Mouse (Mus musculus): ENCODE measurements at regions not wholly inside any gene's neighbourhood (a gene's known extent, or its start where the extent isn't known, plus 50 kb on each side); places are given as distances from the start of the nearest gene placed in this dataset.

DNA sequence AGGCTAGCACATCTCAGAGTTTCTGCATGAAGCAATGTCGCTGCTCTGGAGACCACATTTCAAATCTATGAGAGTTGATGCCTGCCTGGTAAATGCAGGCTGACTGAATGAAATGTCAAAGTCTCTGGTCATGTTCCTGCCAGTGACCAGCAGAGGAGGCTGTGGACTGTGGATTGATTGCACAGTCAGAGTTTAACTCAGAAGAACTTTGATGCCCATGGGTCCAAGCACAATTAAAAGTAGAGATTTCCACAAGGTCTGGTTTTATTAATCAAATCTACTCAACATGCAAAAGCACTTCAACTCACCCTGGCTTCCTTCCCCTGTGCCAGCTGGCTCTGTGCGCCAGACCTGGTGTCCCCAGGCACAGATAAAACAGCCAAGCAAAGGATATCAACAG, 81.3 kb downstream of the Hsd17b3 start:
- Histone ChIP-seq H3K36me3 (no peaks in the 10 kb centered on the region), H3K4me3 (replicated peaks) (no peak overlapping the region), H3K27me3 (no peaks in the 10 kb centered on the region), H3K9me3 (replicated peaks) (no peaks in the 10 kb centered on the region), H3K27ac (no peak overlapping the region), H3K9ac (no peak overlapping the region), H3K4me2 (no peak overlapping the region), H3K4me1 (peaks cover 14% of the 10 kb centered on the region)
- no peak for ATAC-seq (replicated peaks; ENCODE audit: low FRiP score)
- 79% methylated on average over 2 of the region's 2 CpGs for WGBS

DNA sequence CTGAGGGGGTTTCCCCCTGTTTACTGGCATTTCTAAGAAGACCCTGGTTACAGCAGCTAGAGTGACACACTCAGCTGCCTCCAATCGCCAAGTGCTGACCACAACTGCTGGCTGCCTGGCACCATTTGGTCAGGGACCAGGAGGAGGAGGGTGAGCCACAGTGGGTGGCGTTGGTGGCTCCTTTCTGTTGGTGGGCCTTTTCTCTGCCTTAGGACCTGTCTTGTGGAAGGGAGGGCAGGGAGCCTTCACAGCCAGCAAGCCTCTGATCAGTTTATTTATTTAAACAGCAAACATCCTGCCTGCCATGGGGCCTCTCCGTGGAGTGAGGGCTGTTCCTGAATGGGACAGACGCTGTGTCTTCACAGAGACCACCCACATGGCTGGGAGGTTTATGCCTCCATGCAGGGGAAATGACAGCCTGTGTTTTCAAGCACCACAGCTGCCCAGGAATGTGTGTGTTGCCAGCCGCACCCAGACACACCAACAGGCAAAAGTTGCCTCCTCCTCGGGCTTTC, 86.0 kb downstream of the Hsd17b3 start:
- Histone ChIP-seq H3K27me3 (no peaks in the 10 kb centered on the region), H3K9ac (no peak overlapping the region), H3K27ac (peak overlapping the region; percentile 64), H3K4me3 (replicated peaks) (no peak overlapping the region), H3K9me3 (replicated peaks) (no peaks in the 10 kb centered on the region), H3K4me2 (no peak overlapping the region), H3K36me3 (no peaks in the 10 kb centered on the region), H3K4me1 (peaks cover 19% of the 10 kb centered on the region)
- WGBS, result 7% methylated on average over 6 of the region's 6 CpGs
- peak; percentile 85 for ATAC-seq (replicated peaks; ENCODE audit: low FRiP score)

DNA sequence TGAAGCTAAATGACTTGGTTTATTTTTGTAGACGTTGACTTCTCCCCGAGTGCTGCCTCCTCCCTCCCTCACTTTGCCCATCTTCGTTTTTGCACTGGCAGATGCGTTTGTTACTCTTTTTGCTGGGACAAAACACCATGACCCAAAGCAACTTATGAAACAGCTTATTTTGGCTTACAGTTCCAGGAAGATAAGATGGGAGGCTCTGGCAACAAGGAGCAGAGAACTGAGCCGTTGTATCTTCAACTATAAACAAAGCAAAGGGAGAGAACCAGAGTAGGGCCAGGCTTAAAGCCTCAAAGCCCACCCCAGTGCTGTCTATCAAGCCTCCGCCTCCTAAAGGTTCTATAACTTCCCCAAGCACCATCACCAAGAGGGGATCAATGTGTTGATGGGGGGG, 88.7 kb downstream of the Hsd17b3 start:
- no peak for ATAC-seq (replicated peaks; ENCODE audit: low FRiP score)
- Histone ChIP-seq H3K27me3 (no peaks in the 10 kb centered on the region), H3K9me3 (replicated peaks) (no peaks in the 10 kb centered on the region), H3K36me3 (no peaks in the 10 kb centered on the region), H3K4me3 (replicated peaks) (no peak overlapping the region), H3K27ac (no peak overlapping the region), H3K4me2 (no peak overlapping the region), H3K9ac (no peak overlapping the region), H3K4me1 (peaks cover 19% of the 10 kb centered on the region)
- WGBS, result 52% methylated on average over 6 of the region's 6 CpGs

DNA sequence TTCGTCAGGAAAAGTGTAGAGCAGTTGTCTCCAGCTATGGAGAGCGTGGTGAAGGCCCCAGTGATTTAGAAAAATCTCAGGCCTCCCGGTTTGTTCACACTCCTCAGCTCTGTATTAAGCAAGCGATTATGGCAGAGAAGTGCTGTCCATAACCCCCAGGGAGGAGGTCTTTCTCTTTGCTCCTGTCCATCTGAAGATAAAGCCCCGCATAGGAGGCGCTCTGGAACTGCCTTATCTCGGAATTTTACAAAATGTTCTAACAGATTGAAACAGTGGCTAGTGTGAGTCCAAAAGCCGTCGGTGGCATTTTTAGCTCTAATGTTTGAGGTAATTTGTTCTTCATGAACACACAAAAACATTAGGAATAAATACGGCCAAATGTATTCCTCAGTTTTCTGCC, 90.4 kb downstream of the Hsd17b3 start:
- Histone ChIP-seq H3K27ac (no peak overlapping the region), H3K36me3 (no peaks in the 10 kb centered on the region), H3K27me3 (no peaks in the 10 kb centered on the region), H3K9me3 (replicated peaks) (no peaks in the 10 kb centered on the region), H3K9ac (no peak overlapping the region), H3K4me2 (no peak overlapping the region), H3K4me3 (replicated peaks) (no peak overlapping the region), H3K4me1 (peaks cover 14% of the 10 kb centered on the region)
- WGBS, result 77% methylated on average over 10 of the region's 10 CpGs
- ATAC-seq (replicated peaks; ENCODE audit: low FRiP score), result no peak

DNA sequence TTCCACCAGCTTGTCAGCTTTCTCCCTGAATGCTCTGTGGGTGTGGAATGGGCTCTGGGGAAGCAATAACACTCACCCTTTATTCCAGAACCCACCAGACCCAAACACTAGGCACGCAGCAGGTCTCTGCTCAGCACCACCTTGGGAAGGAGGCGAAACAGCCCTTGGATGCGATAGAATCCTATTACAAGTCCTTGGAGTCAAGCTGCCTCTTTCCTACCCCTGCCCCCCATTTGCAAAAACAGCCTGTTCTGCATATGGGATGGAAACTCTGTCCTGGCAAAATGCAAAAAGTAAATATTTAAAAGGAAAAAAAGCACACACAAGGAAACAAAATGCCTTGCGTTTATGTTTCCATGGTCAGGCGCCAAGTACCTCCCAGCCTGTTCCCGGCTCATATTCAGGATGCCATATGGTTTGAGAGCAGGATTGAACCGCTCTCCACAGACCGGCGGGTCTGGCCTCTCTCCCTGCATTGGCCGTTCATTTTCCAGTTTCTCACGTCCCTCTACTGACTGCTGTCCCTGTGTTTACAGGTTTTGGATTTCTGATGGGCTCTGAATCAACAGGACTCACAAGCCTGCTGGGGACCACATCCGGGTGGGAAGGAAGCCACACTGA, 95.1 kb downstream of the Hsd17b3 start:
- no peaks in the 10 kb centered on the region for H3K9me3 ChIP-seq (replicated peaks)
- H3K27me3 ChIP-seq, result no peaks in the 10 kb centered on the region
- WGBS, result 65% methylated on average over 12 of the region's 12 CpGs
- no peak overlapping the region for H3K4me3 ChIP-seq (replicated peaks)
- H3K4me1 ChIP-seq, result peaks cover 15% of the 10 kb centered on the region
- H3K4me2 ChIP-seq, result no peak overlapping the region
- ATAC-seq (replicated peaks; ENCODE audit: low FRiP score), result no peak
- no peak overlapping the region for H3K9ac ChIP-seq
- no peak overlapping the region for H3K27ac ChIP-seq
- H3K36me3 ChIP-seq, result no peaks in the 10 kb centered on the region

DNA sequence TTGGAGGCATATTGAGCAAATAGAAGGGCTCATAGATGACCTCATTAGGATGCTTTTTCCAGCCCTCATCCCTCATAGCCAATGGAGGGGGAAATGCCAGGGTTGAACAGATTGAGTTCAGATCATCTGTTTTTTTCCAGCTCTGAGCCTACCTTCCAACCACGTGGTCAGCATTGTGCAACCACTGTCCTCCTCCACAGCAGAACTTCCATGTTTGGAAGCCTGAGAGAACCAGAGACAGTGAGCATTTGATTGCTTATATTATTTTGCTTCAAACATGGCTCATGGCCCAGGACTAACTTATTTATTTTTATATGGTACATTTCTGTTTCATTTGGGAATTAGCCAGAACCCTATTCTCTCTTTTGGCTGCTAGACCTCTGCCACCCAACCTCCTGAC, 96.0 kb downstream of the Hsd17b3 start:
- Histone ChIP-seq H3K4me3 (replicated peaks) (no peak overlapping the region), H3K9me3 (replicated peaks) (no peaks in the 10 kb centered on the region), H3K27me3 (no peaks in the 10 kb centered on the region), H3K9ac (no peak overlapping the region), H3K4me1 (peaks cover 17% of the 10 kb centered on the region), H3K27ac (no peak overlapping the region), H3K4me2 (no peak overlapping the region), H3K36me3 (no peaks in the 10 kb centered on the region)
- 63% methylated on average over 1 of the region's 1 CpGs for WGBS
- no peak for ATAC-seq (replicated peaks; ENCODE audit: low FRiP score)

DNA sequence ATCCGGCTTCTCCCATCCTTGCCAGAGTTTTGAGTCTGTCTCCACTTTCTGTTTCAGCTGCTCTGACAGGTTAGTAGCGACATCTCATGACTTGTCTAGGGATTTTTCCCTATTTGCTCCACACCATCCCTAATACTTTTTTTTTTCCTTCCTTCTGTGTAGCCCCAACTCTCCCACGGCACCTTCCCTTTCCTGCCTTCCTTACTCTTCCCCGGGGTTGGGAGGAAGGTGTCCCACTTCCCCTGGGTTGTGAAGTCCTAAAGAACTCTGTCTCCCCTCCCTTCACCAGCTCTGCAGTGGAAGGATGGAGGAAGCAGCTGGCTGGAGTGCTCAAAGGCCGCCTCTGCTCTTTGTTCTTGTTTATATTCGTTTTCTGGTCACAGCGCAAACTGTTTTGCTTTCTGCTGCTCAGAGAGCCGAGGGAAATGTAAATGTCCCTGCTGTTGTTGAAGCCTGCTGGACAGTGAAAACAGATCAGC, 98.5 kb downstream of the Hsd17b3 start:
- Histone ChIP-seq H3K36me3 (no peaks in the 10 kb centered on the region), H3K9me3 (replicated peaks) (no peaks in the 10 kb centered on the region), H3K27ac (peak overlapping the region; percentile 73), H3K4me2 (peak overlapping the region; percentile 48), H3K9ac (no peak overlapping the region), H3K27me3 (no peaks in the 10 kb centered on the region), H3K4me3 (replicated peaks) (no peak overlapping the region), H3K4me1 (peaks cover 36% of the 10 kb centered on the region)
- WGBS, result 10% methylated on average over 8 of the region's 8 CpGs
- ATAC-seq (replicated peaks; ENCODE audit: low FRiP score), result peak; percentile 47; the same call in 1 of the 2 replicates

DNA sequence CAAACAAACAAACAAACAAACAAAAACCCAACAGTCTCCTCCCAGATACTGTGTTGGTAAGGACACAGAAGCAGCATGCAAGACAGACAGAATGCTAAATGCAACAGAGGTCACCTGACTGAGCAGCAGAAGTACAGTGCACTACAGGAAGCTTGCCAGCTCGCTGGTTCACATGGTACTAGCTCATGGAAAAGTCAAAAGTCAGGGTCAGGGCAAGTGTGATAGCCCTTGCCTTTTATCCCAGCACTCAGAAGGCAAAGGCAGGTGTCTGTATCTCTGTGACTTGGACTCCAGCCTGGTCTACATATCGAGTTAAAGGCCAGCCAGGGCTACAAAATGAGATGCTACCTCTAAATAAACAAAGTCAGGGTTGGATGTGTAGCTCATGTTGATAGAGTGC, 99.3 kb downstream of the Hsd17b3 start:
- H3K27ac ChIP-seq, result 0 out of 2 replicates have a peak overlapping the region, but pooled peaks have one; percentile 73
- no peaks in the 10 kb centered on the region for H3K27me3 ChIP-seq
- H3K9ac ChIP-seq, result no peak overlapping the region
- peaks cover 42% of the 10 kb centered on the region for H3K4me1 ChIP-seq
- ATAC-seq (replicated peaks; ENCODE audit: low FRiP score), result no peak
- H3K36me3 ChIP-seq, result no peaks in the 10 kb centered on the region
- no peak overlapping the region for H3K4me3 ChIP-seq (replicated peaks)
- no peaks in the 10 kb centered on the region for H3K9me3 ChIP-seq (replicated peaks)
- 54% methylated on average over 2 of the region's 2 CpGs for WGBS
- no peak overlapping the region for H3K4me2 ChIP-seq

DNA sequence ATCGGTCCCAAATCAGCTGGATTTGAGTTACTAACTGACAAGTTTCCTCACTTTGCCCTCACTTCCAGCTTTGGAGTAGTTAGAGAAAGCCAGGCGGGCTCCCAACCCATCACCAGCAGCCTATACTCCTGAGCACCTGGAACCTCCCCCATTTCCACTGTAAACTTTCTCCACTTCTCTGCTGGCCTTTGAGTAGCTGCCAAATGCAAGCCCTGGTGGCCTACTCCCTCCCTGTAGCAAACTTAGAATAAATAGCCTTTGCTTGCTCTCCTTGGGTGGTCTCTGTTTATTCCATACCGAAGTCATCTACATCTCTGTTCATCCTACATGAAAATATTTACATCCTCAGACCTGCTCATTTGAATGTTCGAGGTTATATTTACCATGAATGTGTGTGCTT, 100.8 kb downstream of the Hsd17b3 start:
- H3K9me3 ChIP-seq (replicated peaks), result no peaks in the 10 kb centered on the region
- WGBS, result 63% methylated on average over 4 of the region's 4 CpGs
- H3K4me1 ChIP-seq, result peaks cover 42% of the 10 kb centered on the region
- H3K27ac ChIP-seq, result no peak overlapping the region
- no peak for ATAC-seq (replicated peaks; ENCODE audit: low FRiP score)
- no peaks in the 10 kb centered on the region for H3K36me3 ChIP-seq
- H3K27me3 ChIP-seq, result no peaks in the 10 kb centered on the region
- H3K4me2 ChIP-seq, result no peak overlapping the region
- no peak overlapping the region for H3K9ac ChIP-seq
- H3K4me3 ChIP-seq (replicated peaks), result no peak overlapping the region

DNA sequence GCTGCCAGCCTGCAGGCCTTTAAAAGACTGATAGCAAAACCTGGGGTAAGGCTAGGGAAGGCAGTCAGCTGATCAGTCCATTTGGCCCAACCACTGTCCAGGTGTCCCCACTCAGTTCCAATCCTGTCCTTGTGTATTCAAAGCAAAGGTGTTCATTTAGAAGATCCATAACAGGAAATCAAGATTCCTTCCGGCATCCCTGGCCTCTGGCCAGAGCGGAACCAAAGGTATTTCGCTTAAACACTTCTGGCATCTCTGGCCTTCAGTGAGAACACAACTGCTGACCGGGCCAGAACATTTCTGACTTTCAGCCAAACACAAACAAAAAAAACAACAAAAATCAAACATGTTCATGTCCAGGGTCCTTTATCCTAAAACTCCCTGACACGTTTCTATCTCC, 102.3 kb downstream of the Hsd17b3 start:
- no peaks in the 10 kb centered on the region for H3K36me3 ChIP-seq
- WGBS, result 72% methylated on average over 5 of the region's 5 CpGs
- H3K4me3 ChIP-seq (replicated peaks), result no peak overlapping the region
- no peak overlapping the region for H3K27ac ChIP-seq
- H3K9ac ChIP-seq, result no peak overlapping the region
- H3K9me3 ChIP-seq (replicated peaks), result no peaks in the 10 kb centered on the region
- H3K4me1 ChIP-seq, result peaks cover 42% of the 10 kb centered on the region
- no peak overlapping the region for H3K4me2 ChIP-seq
- no peaks in the 10 kb centered on the region for H3K27me3 ChIP-seq
- no peak for ATAC-seq (replicated peaks; ENCODE audit: low FRiP score)

DNA sequence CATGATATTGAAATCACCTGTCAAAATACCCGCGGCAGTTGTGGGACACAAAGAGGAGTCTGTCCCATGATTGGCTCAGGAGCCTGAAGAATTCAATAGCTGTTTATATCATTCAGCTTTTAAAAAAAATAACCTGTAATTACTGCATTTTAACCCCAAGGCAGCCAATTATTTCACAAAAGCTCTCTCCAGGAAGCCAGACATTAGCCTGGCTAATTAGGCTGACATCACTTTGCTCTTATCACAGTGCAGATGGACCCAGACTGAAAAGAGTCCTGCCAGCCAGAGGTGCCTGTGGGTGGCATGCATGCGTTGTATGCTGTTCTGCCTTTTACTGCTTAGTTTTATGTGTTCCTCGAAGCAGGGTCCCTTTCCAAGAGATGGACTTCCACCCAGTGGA, 103.4 kb downstream of the Hsd17b3 start:
- Histone ChIP-seq H3K4me3 (replicated peaks) (no peak overlapping the region), H3K4me1 (peaks cover 40% of the 10 kb centered on the region), H3K9me3 (replicated peaks) (no peaks in the 10 kb centered on the region), H3K4me2 (no peak overlapping the region), H3K27me3 (no peaks in the 10 kb centered on the region), H3K36me3 (no peaks in the 10 kb centered on the region), H3K9ac (no peak overlapping the region), H3K27ac (0 out of 2 replicates have a peak overlapping the region, but pooled peaks have one; percentile 18)
- 24% methylated on average over 4 of the region's 4 CpGs for WGBS
- no peak for ATAC-seq (replicated peaks; ENCODE audit: low FRiP score)

DNA sequence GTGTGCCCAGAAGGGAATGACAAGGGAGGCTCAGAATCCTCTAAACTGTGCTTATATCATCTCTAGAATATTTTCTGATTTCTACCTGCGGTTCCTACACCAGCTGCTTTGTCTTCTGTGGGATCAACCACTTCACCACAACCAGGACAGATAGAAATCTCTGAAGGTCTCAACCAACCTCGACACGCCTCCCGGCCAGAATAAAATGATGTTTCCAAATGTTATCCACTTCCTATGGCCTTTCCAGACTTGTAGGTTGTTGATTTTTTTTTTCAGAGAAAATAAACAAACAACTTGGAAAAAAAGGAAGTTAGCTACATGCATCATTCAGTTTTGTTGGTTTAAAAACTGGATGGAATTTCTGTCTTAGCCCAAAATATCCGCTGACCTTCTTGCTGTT, 103.9 kb downstream of the Hsd17b3 start:
- Histone ChIP-seq H3K27ac (0 out of 2 replicates have a peak overlapping the region, but pooled peaks have one; percentile 18), H3K4me1 (peaks cover 41% of the 10 kb centered on the region)
- WGBS, result 78% methylated on average over 5 of the region's 5 CpGs

More for the DNA sequence above, 103.9 kb downstream of the Hsd17b3 start:
- Histone ChIP-seq H3K9me3 (replicated peaks) (no peaks in the 10 kb centered on the region), H3K27me3 (no peaks in the 10 kb centered on the region), H3K4me2 (no peak overlapping the region), H3K4me3 (replicated peaks) (no peak overlapping the region), H3K36me3 (no peaks in the 10 kb centered on the region), H3K9ac (no peak overlapping the region)
- no peak for ATAC-seq (replicated peaks; ENCODE audit: low FRiP score)
